13 mouse cellular contexts compared by ENCODE assay signal in the genomic region with DNA sequence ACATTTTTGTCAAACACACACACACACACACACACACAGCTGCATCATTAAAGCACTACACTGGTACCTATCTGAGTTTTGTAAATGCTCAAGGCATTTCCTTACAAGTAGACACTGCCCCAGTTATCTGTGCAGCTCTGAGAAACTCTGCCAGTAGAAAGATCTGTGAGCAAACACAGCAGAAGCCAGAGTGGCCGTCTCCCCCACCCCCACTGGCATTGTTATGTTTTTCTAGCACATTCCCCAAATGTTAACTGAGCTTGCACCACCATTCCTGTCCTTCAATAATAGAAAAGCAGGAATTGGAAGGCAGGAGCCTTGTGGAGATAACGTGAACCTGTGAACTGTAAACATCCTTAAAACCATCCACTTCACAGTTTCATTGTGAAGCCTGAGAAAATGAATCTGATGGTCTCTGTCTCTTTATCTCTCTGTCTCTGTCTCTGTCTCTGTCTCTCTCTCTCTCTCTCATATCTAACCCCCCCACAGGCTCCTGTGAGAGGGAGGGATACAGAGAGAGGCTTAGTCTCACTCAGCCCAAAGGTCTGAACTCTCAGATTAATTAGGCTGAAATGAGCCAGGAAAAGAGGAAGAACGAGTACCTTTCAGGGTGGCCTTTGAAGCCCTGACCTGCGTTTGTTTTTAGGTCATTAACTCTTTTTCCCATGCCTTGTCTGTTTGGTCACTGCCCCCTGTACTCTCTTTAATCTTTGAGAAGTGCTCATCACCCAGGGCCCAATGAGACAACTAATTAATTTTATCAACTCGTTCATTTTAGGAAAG. TPM values are rescaled to one million over a fixed set of nuclear protein-coding genes. Genes with fewer than 3 reads are reported as not detected.
A peak's percentile ranks its signal among the peaks of the same experiment; 100 is the strongest.
DNase-seq lines count a peak whose midpoint lies in the region; ATAC-seq lines count a peak whose summit lies in the region.
"Had no signal": no experiment of that assay in that cellular context is flagged by ENCODE, and none has a peak within 500 bp of the region (broad histone marks: within the 10 kb centered on the region; RNA-seq: fewer than 3 reads in every experiment).

No protein-coding gene starts in this region.

- H3K36me3 ChIP-seq in lung, embryonic 16.5 days (ENCODE audit: control insufficient read depth, insufficient read depth, low read length), result no peaks in the 10 kb centered on the region

- intact Hi-C loops in heart, postnatal 25 days (cut with DNase I), result loop anchor here (2.0 to 5.0 kb wide), 3 partner anchors 42 to 162 kb away; no protein-coding TSS in a partner anchor

- no peak overlapping the region for H3K27ac ChIP-seq in lung, embryonic 16.5 days (ENCODE audit: low read length)

- peak; percentile 9 for DNase-seq in kidney, adult 11 months
- DNase-seq in kidney, adult 8-10 months, result no peak
- DNase-seq in embryo, embryonic 9.5 days (ENCODE audit: extremely low spot score), result peak; percentile 41
- DNase-seq in heart, postnatal 25 days (ENCODE audit: low spot score), result peak; percentile 14
- DNase-seq in cerebellum, adult 11-12 months, result no peak
- no peak for DNase-seq in thymus, postnatal 25 days
- DNase-seq in urinary bladder, postnatal 36 days (ENCODE audit: low spot score in 2 of 2), result no peak
- DNase-seq: forebrain, postnatal 0 days; layer of hippocampus, adult 9-11 months; retina, postnatal 1 day had no signal

- peaks cover 5% of the 10 kb centered on the region for H3K4me1 ChIP-seq in lung, embryonic 16.5 days (replicated peaks; ENCODE audit: control insufficient read depth, insufficient read depth, low read length)

- WGBS in lung, embryonic 16.5 days, result 9% methylated on average over 5 of the region's 5 CpGs

- no peak overlapping the region for H3K4me3 ChIP-seq in lung, embryonic 16.5 days (ENCODE audit: low read length)

- no peak overlapping the region for H3K4me2 ChIP-seq in lung, embryonic 16.5 days (ENCODE audit: low read depth, low read length)

- no peak overlapping the region for H3K9ac ChIP-seq in lung, embryonic 16.5 days (ENCODE audit: low read length)
- H3K9ac ChIP-seq: forebrain, postnatal 0 days had no signal

- H3K27me3 ChIP-seq in lung, embryonic 16.5 days (ENCODE audit: control insufficient read depth, insufficient read depth, low read depth, low read length), result no peaks in the 10 kb centered on the region

- no peaks in the 10 kb centered on the region for H3K9me3 ChIP-seq in lung, embryonic 16.5 days (ENCODE audit: control insufficient read depth, low read length)

- peak; percentile 34; the same call in 1 of the 2 replicates for ATAC-seq in lung, embryonic 16.5 days (ENCODE audit: low read depth)
- ATAC-seq: forebrain, postnatal 0 days had no signal

RNA-seq across cellular contexts. Expression of gene Tm4sf4, which starts 3.8 kb away (rescaled TPM):
- total RNA-seq in heart, postnatal 25 days (2021), result under 1 TPM in 1 of 2 experiments, not detected in 1; 0.28 TPM
- 0.49 and 1.3 TPM in 2 replicates for polyA plus RNA-seq in lung, embryonic 16.5 days (2015; fragmentation: Nextera tagmentation; extraction: Ambion mirVana)
- total RNA-seq: forebrain, postnatal 0 days had no signal
- polyA plus RNA-seq: cortical plate, adult 2 months; forebrain, postnatal 0 days; hindbrain, embryonic 11.5 days had no signal

Comparison
In these comparisons a context has a peak if more than half of its experiments do, and no peak if none do; other contexts are left out.
1. DNase-seq: peak in kidney, adult 11 months (single experiment), embryo, embryonic 9.5 days (single experiment) and heart, postnatal 25 days (single experiment); none in kidney, adult 8-10 months (0 of 2), cerebellum, adult 11-12 months (single experiment), thymus, postnatal 25 days (single experiment) and urinary bladder, postnatal 36 days (0 of 2).